Mouse (Mus musculus): ENCODE data around the gene Icmt. TPM values are rescaled to one million over a fixed set of nuclear protein-coding genes. Genes with fewer than 3 reads are reported as not detected.

Gene Icmt
- polyA plus RNA-seq, 1 experiment from 2014 or later, result 7.9 TPM

- H3K9ac ChIP-seq, result peak within 1 kb of the TSS; percentile 89
- H3K27ac ChIP-seq, result peak within 1 kb of the TSS; percentile 80
- under 1% methylated on average over 70 of the region's 70 CpGs for WGBS (ENCODE audit: insufficient replicate concordance)
- DNase-seq, result peak; percentile 94
- peak; percentile 94 for ATAC-seq (ENCODE audit: low read depth)
- no peaks in the 10 kb centered on the region for H3K9me3 ChIP-seq (replicated peaks)
- H3K4me2 ChIP-seq, result peak within 1 kb of the TSS; percentile 91
- peaks cover 40% of the 10 kb centered on the region for H3K4me1 ChIP-seq (replicated peaks)
- H3K4me3 ChIP-seq (replicated peaks), result peak within 1 kb of the TSS; percentile 84
- peaks cover 34% of the 10 kb centered on the region for H3K36me3 ChIP-seq
- no peaks in the 10 kb centered on the region for H3K27me3 ChIP-seq
Observed at GRCm38 (mm10) chr4:152325574-152326411, 28.8 kb downstream of the Icmt start, which contains the start of gene Rpl22. Gene Rpl22, plus strand, starts transcription at chr4:152325742.

GRCm38 (mm10) chr4:152326543-152326942, 29.5 kb downstream of the Icmt start:
- Histone ChIP-seq H3K9me3 (replicated peaks) (no peaks in the 10 kb centered on the region), H3K4me1 (replicated peaks) (peaks cover 40% of the 10 kb centered on the region), H3K27ac (peak overlapping the region; percentile 80), H3K9ac (peak overlapping the region; percentile 89), H3K4me3 (replicated peaks) (peak overlapping the region; percentile 84), H3K36me3 (peaks cover 42% of the 10 kb centered on the region), H3K27me3 (no peaks in the 10 kb centered on the region), H3K4me2 (peak overlapping the region; percentile 91)
- WGBS (ENCODE audit: insufficient replicate concordance), result 1% methylated on average over 11 of the region's 11 CpGs
- DNase-seq (no peak), ATAC-seq (ENCODE audit: low read depth) (no peak)

- H3K36me3 ChIP-seq, result peaks cover 63% of the 10 kb centered on the region
- no peaks in the 10 kb centered on the region for H3K9me3 ChIP-seq (replicated peaks)
- ATAC-seq (ENCODE audit: low read depth), result no peak
- no peak overlapping the region for H3K27ac ChIP-seq
- H3K4me3 ChIP-seq (replicated peaks), result no peak overlapping the region
- no peaks in the 10 kb centered on the region for H3K27me3 ChIP-seq
- peak overlapping the region; percentile 17 for H3K4me2 ChIP-seq
- WGBS (ENCODE audit: insufficient replicate concordance), result 67% methylated on average over 6 of the region's 6 CpGs
- DNase-seq, result peak; percentile 31
- H3K4me1 ChIP-seq (replicated peaks), result peaks cover 40% of the 10 kb centered on the region
- H3K9ac ChIP-seq, result no peak overlapping the region
Observed at GRCm38 (mm10) chr4:152328691-152329090, 31.7 kb downstream of the Icmt start.

GRCm38 (mm10) chr4:152332952-152333351, 35.9 kb downstream of the Icmt start:
- Histone ChIP-seq H3K4me2 (no peak overlapping the region), H3K9ac (no peak overlapping the region), H3K27me3 (peaks cover 21% of the 10 kb centered on the region), H3K9me3 (replicated peaks) (no peaks in the 10 kb centered on the region), H3K4me1 (replicated peaks) (peaks cover 14% of the 10 kb centered on the region), H3K36me3 (peaks cover 78% of the 10 kb centered on the region), H3K27ac (no peak overlapping the region), H3K4me3 (replicated peaks) (no peak overlapping the region)
- ATAC-seq (ENCODE audit: low read depth) (peak; percentile 49), DNase-seq (peak; percentile 36)
- 32% methylated on average over 2 of the region's 2 CpGs for WGBS (ENCODE audit: insufficient replicate concordance)

- ATAC-seq (ENCODE audit: low read depth) (no peak), DNase-seq (no peak)
- Histone ChIP-seq H3K4me2 (no peak overlapping the region), H3K4me3 (replicated peaks) (no peak overlapping the region), H3K9ac (no peak overlapping the region), H3K27ac (no peak overlapping the region), H3K4me1 (replicated peaks) (peaks cover 9% of the 10 kb centered on the region), H3K9me3 (replicated peaks) (no peaks in the 10 kb centered on the region), H3K27me3 (peaks cover 27% of the 10 kb centered on the region), H3K36me3 (peaks cover 73% of the 10 kb centered on the region)
- WGBS (ENCODE audit: insufficient replicate concordance), result 87% methylated on average over 12 of the region's 12 CpGs
Observed at GRCm38 (mm10) chr4:152333587-152333986, 36.6 kb downstream of the Icmt start.

- Histone ChIP-seq H3K36me3 (peaks cover 31% of the 10 kb centered on the region), H3K4me2 (no peak overlapping the region), H3K4me3 (replicated peaks) (no peak overlapping the region), H3K4me1 (replicated peaks) (peaks cover 14% of the 10 kb centered on the region), H3K9ac (no peak overlapping the region), H3K9me3 (replicated peaks) (no peaks in the 10 kb centered on the region), H3K27ac (no peak overlapping the region), H3K27me3 (peaks cover 69% of the 10 kb centered on the region)
- DNase-seq, result no peak
- WGBS (ENCODE audit: insufficient replicate concordance), result 39% methylated on average over 6 of the region's 6 CpGs
- ATAC-seq (ENCODE audit: low read depth), result no peak
Observed at GRCm38 (mm10) chr4:152337772-152338171, 40.7 kb downstream of the Icmt start.

- 4% methylated on average over 79 of the region's 120 CpGs for WGBS (ENCODE audit: insufficient replicate concordance)
- DNase-seq, result no peak
- no peak for ATAC-seq (ENCODE audit: low read depth)
- peaks cover 14% of the 10 kb centered on the region for H3K4me1 ChIP-seq (replicated peaks)
- no peak within 1 kb of the TSS for H3K27ac ChIP-seq
- H3K9me3 ChIP-seq (replicated peaks), result no peaks in the 10 kb centered on the region
- no peak within 1 kb of the TSS for H3K9ac ChIP-seq
- H3K4me2 ChIP-seq, result peak within 1 kb of the TSS; percentile 61
- H3K27me3 ChIP-seq, result peaks cover 78% of the 10 kb centered on the region
- peaks cover 22% of the 10 kb centered on the region for H3K36me3 ChIP-seq
- H3K4me3 ChIP-seq (replicated peaks), result peak within 1 kb of the TSS; percentile 41
Observed at GRCm38 (mm10) chr4:152338419-152339292, 41.6 kb downstream of the Icmt start, which contains the start of gene Chd5. Gene Chd5, plus strand, starts transcription at chr4:152338651.

- Histone ChIP-seq H3K4me1 (replicated peaks) (peaks cover 14% of the 10 kb centered on the region), H3K27ac (no peak overlapping the region), H3K9ac (no peak overlapping the region), H3K4me3 (replicated peaks) (peak overlapping the region; percentile 41), H3K36me3 (peaks cover 15% of the 10 kb centered on the region), H3K27me3 (peaks cover 84% of the 10 kb centered on the region), H3K9me3 (replicated peaks) (no peaks in the 10 kb centered on the region), H3K4me2 (peak overlapping the region; percentile 61)
- DNase-seq, result no peak
- 8% methylated on average over 15 of the region's 26 CpGs for WGBS (ENCODE audit: insufficient replicate concordance)
- ATAC-seq (ENCODE audit: low read depth), result no peak
Observed at GRCm38 (mm10) chr4:152339293-152339790, 42.3 kb downstream of the Icmt start.

- H3K4me1 ChIP-seq (replicated peaks), result peaks cover 28% of the 10 kb centered on the region
- H3K27ac ChIP-seq, result no peak overlapping the region
- no peak overlapping the region for H3K4me3 ChIP-seq (replicated peaks)
- no peak overlapping the region for H3K9ac ChIP-seq
- H3K36me3 ChIP-seq, result 0 out of 2 replicates have a peak, but pooled peaks cover 3% of the 10 kb centered on the region
- no peak overlapping the region for H3K4me2 ChIP-seq
- H3K9me3 ChIP-seq (replicated peaks), result no peaks in the 10 kb centered on the region
- H3K27me3 ChIP-seq, result peaks cover 86% of the 10 kb centered on the region
- ATAC-seq (ENCODE audit: low read depth) (no peak), DNase-seq (no peak)
- 30% methylated on average over 15 of the region's 15 CpGs for WGBS (ENCODE audit: insufficient replicate concordance)
Observed at GRCm38 (mm10) chr4:152340584-152341284, 43.7 kb downstream of the Icmt start.

- H3K9me3 ChIP-seq (replicated peaks), result no peaks in the 10 kb centered on the region
- no peaks in the 10 kb centered on the region for H3K36me3 ChIP-seq
- DNase-seq (no peak), ATAC-seq (ENCODE audit: low read depth) (no peak)
- no peak overlapping the region for H3K9ac ChIP-seq
- peaks cover 31% of the 10 kb centered on the region for H3K4me1 ChIP-seq (replicated peaks)
- no peak overlapping the region for H3K4me2 ChIP-seq
- no peak overlapping the region for H3K27ac ChIP-seq
- H3K4me3 ChIP-seq (replicated peaks), result no peak overlapping the region
- peaks cover 70% of the 10 kb centered on the region for H3K27me3 ChIP-seq
- 9% methylated on average over 5 of the region's 5 CpGs for WGBS (ENCODE audit: insufficient replicate concordance)
Observed at GRCm38 (mm10) chr4:152343296-152343695, 46.3 kb downstream of the Icmt start.

All from liver, embryonic 13.5 days (tissue).